Mouse (Mus musculus): Measurements from ENCODE around the gene Mctp2. TPM values are rescaled to one million over a fixed set of nuclear protein-coding genes. Genes with fewer than 3 reads are reported as not detected.

The Mctp2 gene
- total RNA-seq (2014; fragmentation: Nextera tagmentation) = 1.7 and 3.6 TPM in 2 replicates
- total RNA-seq (2017) = 0.69 and 1.3 TPM in 2 replicates

DNA sequence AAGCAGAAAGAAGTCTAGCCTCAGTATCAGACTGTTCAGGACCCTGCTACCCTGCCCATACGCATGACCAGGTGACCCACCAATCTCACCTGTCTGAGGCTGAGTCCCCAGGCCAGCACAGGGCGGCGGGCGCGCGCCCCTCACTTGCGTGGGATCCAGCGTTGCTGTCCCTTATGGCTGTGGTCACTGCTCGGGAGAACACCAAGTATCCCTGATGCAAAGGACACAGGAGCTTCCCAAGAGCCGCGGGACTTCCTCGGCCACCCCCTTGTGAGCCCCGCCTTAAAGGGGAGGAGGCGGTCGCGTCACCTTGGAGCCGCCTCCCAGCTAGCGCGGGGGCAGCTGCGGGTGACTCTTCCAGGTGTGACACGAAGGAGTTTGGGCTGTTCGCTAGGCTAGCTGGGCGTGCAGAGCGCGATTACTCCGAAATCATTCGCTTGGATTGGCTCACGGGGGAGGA, at the start of gene Mctp2:
Gene Mctp2, minus strand, starts transcription at position 227 of the 460 bp plus-strand sequence.
- ATAC-seq (replicated peaks; ENCODE audit: poor library complexity, severe bottlenecking) = peak; percentile 78

GRCm38 (mm10) chr7:72345901-72346300, 39.5 kb upstream of the Mctp2 start:
- ATAC-seq (replicated peaks; ENCODE audit: poor library complexity, severe bottlenecking) = no peak

GRCm38 (mm10) chr7:72343751-72344150, 37.3 kb upstream of the Mctp2 start:
- ATAC-seq (replicated peaks; ENCODE audit: poor library complexity, severe bottlenecking) = no peak; the same call in 1 of the 2 replicates

DNA sequence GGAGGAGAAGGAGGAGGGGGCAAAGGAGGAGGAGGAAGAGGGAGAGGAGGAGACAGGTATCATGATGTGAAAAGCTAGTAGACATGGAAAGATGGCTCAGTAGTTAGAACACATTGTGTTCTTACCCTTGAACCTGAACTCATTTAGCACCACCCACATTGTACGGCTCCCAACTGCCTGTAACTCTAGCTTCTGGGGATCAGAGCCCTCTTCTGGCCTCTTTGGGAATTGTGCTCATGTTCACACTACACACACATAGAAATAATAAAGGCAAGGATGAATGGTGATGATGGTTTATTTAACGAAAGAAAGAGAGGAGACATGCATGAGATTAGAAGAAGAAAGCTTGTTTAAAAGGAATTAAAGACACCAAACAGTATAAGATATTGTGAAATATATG, 36.4 kb upstream of the Mctp2 start:
- ATAC-seq (replicated peaks; ENCODE audit: poor library complexity, severe bottlenecking) = peak; percentile 58; the same call in 1 of the 2 replicates

GRCm38 (mm10) chr7:72325961-72326360, 19.6 kb upstream of the Mctp2 start:
- no peak for ATAC-seq (replicated peaks; ENCODE audit: poor library complexity, severe bottlenecking)

DNA sequence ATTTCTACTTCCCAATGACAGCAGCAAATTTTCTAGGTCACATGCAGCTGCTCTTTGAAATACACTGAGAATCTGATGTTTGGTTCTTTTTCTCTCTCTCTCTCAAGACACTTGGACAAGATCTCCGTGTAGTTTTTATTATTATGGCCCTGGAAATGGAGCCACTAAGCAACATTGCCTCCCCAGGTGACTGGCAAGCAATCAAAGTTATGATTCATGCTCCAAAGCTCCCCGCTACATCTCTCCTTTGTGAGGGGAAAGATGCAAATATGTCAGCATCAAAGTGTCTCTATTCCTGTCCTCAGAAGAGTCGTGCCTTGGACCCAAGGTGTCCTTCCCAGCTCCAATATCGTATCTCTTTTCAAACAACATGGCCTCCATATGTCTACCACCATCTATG, 14.5 kb upstream of the Mctp2 start:
- no peak for ATAC-seq (replicated peaks; ENCODE audit: poor library complexity, severe bottlenecking)

DNA sequence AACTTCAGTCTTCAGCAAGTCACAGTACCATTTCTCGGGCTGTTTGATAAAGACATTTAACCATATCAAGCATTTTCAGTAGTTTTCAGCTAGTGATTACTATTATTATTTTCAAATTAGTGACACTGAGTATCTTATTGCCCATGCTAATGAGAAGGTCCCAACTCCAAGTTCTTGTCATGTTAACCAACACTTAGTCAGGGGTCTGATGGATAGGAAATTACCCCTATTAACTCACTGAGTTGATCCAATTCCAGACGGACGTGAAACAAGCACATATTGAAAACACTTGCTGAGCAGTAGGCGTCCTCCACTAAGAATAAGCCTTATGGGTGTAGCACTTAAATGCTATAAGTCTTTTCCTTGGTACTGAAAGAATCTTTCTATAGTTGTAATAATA, 14.0 kb upstream of the Mctp2 start:
- ATAC-seq (replicated peaks; ENCODE audit: poor library complexity, severe bottlenecking) = no peak

DNA sequence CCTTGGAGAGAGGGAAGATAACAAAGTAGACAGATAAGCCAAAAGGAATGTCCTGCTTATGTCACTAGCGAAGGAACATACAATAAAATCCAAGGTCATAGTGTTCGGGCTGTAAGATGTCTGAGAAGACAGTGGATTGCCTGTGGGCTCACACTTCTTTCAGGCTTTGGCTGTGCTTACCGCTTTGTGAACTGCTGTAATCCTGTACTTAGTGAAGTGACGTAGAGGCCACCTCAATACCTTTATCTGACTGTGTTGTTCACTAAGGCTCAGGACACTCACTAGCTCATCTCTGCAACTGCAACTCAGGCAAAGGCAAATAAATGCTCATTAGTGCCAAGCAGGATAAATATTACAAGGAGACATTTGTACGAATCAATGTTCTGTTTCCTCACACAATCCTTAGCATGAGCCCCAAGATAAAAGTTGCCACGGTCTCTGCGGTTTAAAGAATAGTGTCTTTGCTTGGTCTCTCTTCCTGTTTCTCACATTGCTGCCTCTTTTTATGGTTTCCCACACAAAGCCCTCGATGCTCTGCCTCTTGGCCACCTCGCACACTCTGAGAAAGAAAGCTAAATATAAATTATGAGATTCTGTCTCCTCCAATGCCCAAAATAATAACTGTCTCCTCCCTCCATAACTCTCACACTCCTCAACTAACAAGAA, 8.1 kb upstream of the Mctp2 start:
- peak; percentile 94 for ATAC-seq (replicated peaks; ENCODE audit: poor library complexity, severe bottlenecking)

DNA sequence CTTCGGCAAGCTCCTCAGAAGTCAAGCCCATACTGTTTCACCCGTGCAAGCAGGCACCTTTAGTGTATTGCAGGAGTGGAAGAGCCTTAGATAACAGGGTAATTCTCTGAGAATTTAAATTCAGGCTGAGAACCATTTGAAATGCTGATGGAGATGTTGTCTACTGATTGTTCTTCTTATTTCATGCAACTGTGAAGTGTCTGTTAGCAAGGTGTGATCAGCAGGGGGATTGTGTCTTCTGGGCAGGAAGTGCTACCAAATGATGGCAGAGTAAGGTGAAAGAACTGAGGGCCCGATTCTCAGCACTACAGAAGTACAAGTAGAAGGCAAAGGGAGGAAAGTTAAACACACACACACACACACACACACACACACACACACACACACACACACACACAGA, 7.5 kb upstream of the Mctp2 start:
- no peak for ATAC-seq (replicated peaks; ENCODE audit: poor library complexity, severe bottlenecking)

- peak; percentile 32 for ATAC-seq (replicated peaks; ENCODE audit: poor library complexity, severe bottlenecking)
These were observed 5.2 kb upstream of the Mctp2 start for GRCm38 (mm10) chr7:72311582-72311981.

- peak; percentile 59 for ATAC-seq (replicated peaks; ENCODE audit: poor library complexity, severe bottlenecking)
These were observed 1.7 kb upstream of the Mctp2 start for GRCm38 (mm10) chr7:72308078-72308477.

DNA sequence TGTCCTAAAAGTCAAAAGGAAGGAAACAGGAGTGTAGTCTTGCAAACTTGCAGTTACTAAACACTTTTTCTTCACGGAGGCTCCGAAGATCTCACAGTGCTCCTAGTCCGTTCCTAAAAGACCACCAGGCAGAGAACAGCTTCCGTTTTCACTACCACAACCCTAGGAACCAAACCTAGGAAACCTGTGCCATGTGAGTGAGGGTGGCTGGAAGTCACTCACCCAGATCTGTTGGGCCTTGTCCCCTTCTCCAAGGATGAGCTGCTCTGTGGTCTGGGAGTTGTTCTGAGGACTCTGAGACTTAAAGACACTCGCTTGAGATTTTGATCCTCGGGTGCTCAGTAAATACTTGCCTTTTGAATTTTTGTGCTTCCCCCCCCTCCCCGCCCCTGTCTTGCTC, 439 bp upstream of the Mctp2 start:
- no peak for ATAC-seq (replicated peaks; ENCODE audit: poor library complexity, severe bottlenecking)

DNA sequence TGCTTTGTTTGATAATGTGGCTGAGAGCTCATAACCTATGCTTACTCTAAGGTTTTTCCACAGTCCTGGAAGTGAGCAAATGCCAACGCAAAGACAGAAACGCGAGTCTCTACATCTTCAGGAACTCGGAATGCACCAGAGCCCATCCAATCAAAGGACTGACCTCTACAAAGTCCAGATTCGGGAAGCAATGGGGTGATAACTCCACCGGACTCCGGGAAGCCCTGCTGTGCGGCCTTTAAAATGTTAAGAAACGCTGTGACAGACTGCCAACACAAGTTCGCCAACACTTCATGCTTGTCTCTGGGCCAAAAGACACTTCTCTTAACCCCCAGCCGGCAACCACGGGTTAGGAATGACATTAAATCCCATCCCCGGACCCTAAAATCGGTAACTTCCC, 437 bp downstream of the Mctp2 start:
- peak; percentile 1; the same call in 1 of the 2 replicates for ATAC-seq (replicated peaks; ENCODE audit: poor library complexity, severe bottlenecking)

- no peak for ATAC-seq (replicated peaks; ENCODE audit: poor library complexity, severe bottlenecking)
These were observed 4.7 kb downstream of the Mctp2 start for GRCm38 (mm10) chr7:72301667-72302066.

DNA sequence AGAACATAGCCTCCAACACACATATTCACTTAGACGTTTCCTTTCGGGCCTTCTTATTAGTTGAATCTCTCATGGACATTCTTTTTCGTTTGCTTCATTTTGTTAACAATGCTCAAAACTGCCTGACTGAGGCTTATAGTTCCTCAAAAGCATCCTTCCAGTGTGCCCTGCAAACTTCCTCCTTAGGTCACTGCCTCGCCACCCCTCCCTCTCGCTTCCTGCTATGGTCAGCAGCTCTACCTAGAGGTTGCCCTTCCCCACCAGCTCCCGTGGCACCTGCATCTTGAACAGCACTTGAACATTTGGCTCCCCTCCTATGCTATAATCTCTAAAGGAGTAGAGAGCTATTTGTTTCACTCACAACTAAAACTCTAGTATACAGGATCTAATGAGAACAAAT, 6.7 kb downstream of the Mctp2 start:
- ATAC-seq (replicated peaks; ENCODE audit: poor library complexity, severe bottlenecking) = peak; percentile 88

- peak; percentile 55 for ATAC-seq (replicated peaks; ENCODE audit: poor library complexity, severe bottlenecking)
These were observed 9.4 kb downstream of the Mctp2 start for GRCm38 (mm10) chr7:72297013-72297412.

- ATAC-seq (replicated peaks; ENCODE audit: poor library complexity, severe bottlenecking) = no peak
These were observed 10.2 kb downstream of the Mctp2 start for GRCm38 (mm10) chr7:72296171-72296570.

DNA sequence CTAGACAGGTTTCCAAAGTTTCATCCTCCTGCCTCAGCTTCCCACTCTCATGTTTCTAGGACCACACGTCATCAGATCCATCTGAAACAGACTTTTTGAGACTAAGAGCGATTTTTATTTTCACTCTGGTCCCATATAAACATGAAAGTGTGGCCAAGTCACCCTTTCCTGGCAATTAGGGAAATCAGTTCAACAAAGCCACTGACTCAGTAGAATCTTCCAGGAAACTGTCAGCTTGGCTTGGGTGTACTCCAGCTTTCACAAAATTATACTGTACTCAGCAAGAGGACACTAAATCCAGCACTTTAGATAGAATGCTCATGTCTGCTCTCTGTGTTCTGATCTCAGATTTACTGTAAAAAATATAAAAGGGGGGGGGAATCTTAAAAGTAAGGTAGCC, 11.5 kb downstream of the Mctp2 start:
- ATAC-seq (replicated peaks; ENCODE audit: poor library complexity, severe bottlenecking) = no peak

DNA sequence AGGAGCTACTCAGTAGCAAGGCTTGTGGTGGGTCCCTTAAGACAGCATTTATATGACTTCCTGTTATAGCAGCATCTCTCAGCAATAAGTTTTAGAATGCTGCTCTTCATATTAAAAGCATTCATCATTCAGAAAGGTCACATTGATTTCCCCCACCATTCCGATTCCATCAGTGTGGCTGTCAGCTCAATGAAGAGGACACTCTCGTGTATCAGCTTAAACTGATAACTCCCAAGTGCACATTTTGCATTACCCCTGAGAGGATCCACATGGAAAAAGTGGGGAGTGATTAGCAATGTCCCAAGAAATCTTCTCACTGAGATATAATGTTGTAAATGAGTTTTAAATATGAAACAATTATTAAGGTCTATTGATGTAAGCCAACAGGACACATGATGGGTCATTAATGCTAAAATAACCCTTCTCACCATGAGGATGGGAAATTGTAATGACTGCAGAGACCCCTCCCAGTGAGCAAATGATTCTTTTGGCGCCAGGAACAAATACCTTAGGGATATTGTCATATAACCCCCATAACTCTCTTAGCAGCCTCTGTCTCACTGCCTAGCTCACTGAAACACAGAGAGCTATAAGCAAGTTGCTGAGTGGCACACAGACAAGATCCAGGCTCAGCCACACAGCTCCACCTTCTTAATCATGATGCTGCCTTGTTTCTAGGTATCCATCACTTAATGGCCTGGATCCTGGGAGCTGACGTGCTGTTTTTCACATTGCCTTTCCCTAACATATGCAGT, 12.4 kb downstream of the Mctp2 start:
- no peak for ATAC-seq (replicated peaks; ENCODE audit: poor library complexity, severe bottlenecking)

- peak; percentile 26; the same call in 1 of the 2 replicates for ATAC-seq (replicated peaks; ENCODE audit: poor library complexity, severe bottlenecking)
These were observed 14.0 kb downstream of the Mctp2 start for GRCm38 (mm10) chr7:72292232-72292913.

DNA sequence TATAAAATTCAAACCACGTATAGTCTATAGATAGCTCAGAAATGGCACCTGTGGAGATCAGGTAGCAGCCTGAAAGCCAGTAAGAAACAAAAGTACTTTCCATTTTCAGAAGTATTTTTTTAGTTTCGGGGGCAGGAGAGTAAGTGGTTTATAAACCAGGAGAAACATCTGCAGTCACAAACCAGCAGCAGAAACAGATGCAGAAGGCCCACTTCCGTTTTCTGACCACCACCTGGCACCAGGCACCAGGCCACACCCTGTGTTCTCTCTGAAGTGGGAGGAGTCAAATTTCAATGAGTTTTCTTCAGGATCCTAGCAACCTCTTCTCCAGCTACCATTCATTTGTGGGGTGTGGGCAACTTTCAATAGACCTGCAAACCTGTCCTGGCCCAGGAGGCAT, 25.7 kb downstream of the Mctp2 start:
- peak; percentile 95 for ATAC-seq (replicated peaks; ENCODE audit: poor library complexity, severe bottlenecking)
